Mouse (Mus musculus) heart, postnatal 0 days (tissue): ENCODE data around the gene Acadm. TPM values are rescaled to one million over a fixed set of nuclear protein-coding genes. Genes with fewer than 3 reads are reported as not detected.

Source experiments
- ATAC-seq: fragments of 200-750 bp; cut with Nextera tagmentation; 2 replicates; pipeline ENCODE4 v1.8.0; 2017; ENCODE audit warnings: low read depth, moderate number of reproducible peaks, moderate library complexity; ENCODE audit not compliant: insufficient read depth
- DNase-seq: peaks from one replicate; pipeline ENCODE4 v3.0.0-alpha.2; 2016; ENCODE audit warnings: low spot score
- H3K27ac ChIP-seq: fragments of 300-500 bp; sonication (generic); 2 replicates; pipeline ENCODE4 v1.5.1; 2014; ENCODE audit warnings: low read depth, mild to moderate bottlenecking
- H3K27me3 ChIP-seq: fragments of 300-500 bp; sonication (generic); 2 replicates; pipeline ENCODE4 v1.6.1; 2014; ENCODE audit warnings: low read length, mixed read lengths; ENCODE audit not compliant: control insufficient read depth, insufficient read depth
- H3K36me3 ChIP-seq: fragments of 300-500 bp; sonication (generic); replicated peaks from 2 replicates; pipeline ENCODE4 v1.6.1; 2014; ENCODE audit warnings: low read length, mixed read lengths; ENCODE audit not compliant: control insufficient read depth, insufficient read depth
- H3K4me1 ChIP-seq: fragments of 300-500 bp; sonication (generic); 2 replicates; pipeline ENCODE4 v1.6.1; 2014; ENCODE audit warnings: antibody characterized with exemption; ENCODE audit not compliant: control insufficient read depth, insufficient read depth
- H3K4me2 ChIP-seq: fragments of 300-500 bp; sonication (generic); 2 replicates; pipeline ENCODE4 v1.6.1; 2014; ENCODE audit warnings: low read depth, mild to moderate bottlenecking, low read length, moderate library complexity
- H3K4me3 ChIP-seq: fragments of 300-500 bp; sonication (generic); 2 replicates; pipeline ENCODE4 v1.5.1; 2014; ENCODE audit warnings: low read depth, low read length
- H3K9ac ChIP-seq: fragments of 300-500 bp; sonication (generic); replicated peaks from 2 replicates; pipeline ENCODE4 v1.6.1; 2014; ENCODE audit warnings: low read depth, low read length, mixed read lengths
- H3K9me3 ChIP-seq: fragments of 300-500 bp; sonication (generic); replicated peaks from 2 replicates; pipeline ENCODE4 v1.6.1; 2016; ENCODE audit warnings: low read length; ENCODE audit not compliant: control insufficient read depth
- CTCF ChIP-seq: IDR thresholded peaks from 2 replicates; pipeline ENCODE4 v1.5.1; 2016; ENCODE audit warnings: antibody characterized with exemption, control low read depth, low read depth
- EP300 ChIP-seq: IDR thresholded peaks from 2 replicates; pipeline ENCODE4 v1.6.1; 2016; ENCODE audit warnings: antibody characterized with exemption, low read depth
- WGBS: fragments of 180-500 bp; shearing (Covaris S2); extraction: QIAGEN DNeasy Blood & Tissue Kit; methylation state at CpG from one replicate; pipeline ENCODE4 v1.1.7; 2014; 5-methylcytosine and 5-hydroxymethylcytosine counted together
- polyA plus RNA-seq: library from polyadenylated mRNA; unstranded; fragments of >200 nt; fragmentation: Nextera tagmentation; extraction: Ambion mirVana; gene quantifications from 2 replicates; pipeline ENCODE4 v1.2.1, GENCODE M21; 2015
- total RNA-seq: library from RNA; depleted of rRNA; stranded (reverse); fragments of >200 nt; gene quantifications from 2 replicates; pipeline ENCODE4 v1.2.3, GENCODE M21; 2014; ENCODE audit warnings: low replicate concordance; rRNA removed

Acadm gene
- 331 and 333 TPM in 2 replicates for total RNA-seq
- polyA plus RNA-seq = 642 and 671 TPM in 2 replicates

DNA sequence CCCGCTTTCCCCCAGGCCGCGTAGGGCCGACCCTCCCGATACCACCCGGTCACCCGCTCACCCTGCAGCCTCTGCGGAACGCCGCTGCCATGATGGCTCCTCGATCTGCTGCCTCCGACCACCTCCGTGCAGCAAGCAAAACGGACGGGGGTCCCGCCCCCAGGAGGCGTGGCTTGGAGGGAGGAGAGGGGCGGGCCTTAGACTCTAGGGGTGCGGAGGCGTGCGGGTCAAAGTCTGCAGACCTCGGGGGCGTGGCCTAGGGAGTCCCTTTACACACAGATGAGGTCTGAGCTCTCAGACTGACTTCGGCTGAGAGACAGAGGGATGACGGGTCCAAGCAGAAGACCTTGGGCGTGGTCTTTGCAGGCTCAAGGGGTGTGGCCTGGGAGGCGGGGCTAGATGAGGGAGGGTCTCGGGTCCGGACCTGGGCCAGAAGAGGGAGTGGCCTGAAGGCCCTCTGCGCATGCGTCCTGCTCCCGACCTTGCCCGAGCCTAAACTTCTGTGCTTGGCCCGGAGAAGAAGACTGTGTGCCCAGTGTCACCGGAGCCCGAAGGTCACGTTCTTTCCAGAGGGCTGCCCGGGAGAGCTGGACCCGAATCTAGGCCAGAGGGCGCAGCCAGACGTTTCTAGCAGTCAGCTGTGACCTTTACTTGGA is at the start of gene Acadm:
Acadm (minus strand) TSS at position 298 of the 656 bp plus-strand sequence.
- Histone ChIP-seq H3K27me3 (no peaks in the 10 kb centered on the region), H3K4me3 (peak within 1 kb of the TSS; percentile 75), H3K4me2 (peak within 1 kb of the TSS; percentile 62), H3K9ac (peak within 1 kb of the TSS; percentile 73), H3K9me3 (no peaks in the 10 kb centered on the region), H3K4me1 (peaks cover 28% of the 10 kb centered on the region), H3K36me3 (peaks cover 13% of the 10 kb centered on the region), H3K27ac (peak within 1 kb of the TSS; percentile 96)
- WGBS = under 1% methylated on average over 39 of the region's 41 CpGs
- DNase-seq (peak; percentile 99), ATAC-seq (peak; percentile 95)
- TF ChIP-seq CTCF (no peak; the same call in 1 of the 2 replicates), EP300 (peak; percentile 73; the same call in 1 of the 2 replicates)

DNA sequence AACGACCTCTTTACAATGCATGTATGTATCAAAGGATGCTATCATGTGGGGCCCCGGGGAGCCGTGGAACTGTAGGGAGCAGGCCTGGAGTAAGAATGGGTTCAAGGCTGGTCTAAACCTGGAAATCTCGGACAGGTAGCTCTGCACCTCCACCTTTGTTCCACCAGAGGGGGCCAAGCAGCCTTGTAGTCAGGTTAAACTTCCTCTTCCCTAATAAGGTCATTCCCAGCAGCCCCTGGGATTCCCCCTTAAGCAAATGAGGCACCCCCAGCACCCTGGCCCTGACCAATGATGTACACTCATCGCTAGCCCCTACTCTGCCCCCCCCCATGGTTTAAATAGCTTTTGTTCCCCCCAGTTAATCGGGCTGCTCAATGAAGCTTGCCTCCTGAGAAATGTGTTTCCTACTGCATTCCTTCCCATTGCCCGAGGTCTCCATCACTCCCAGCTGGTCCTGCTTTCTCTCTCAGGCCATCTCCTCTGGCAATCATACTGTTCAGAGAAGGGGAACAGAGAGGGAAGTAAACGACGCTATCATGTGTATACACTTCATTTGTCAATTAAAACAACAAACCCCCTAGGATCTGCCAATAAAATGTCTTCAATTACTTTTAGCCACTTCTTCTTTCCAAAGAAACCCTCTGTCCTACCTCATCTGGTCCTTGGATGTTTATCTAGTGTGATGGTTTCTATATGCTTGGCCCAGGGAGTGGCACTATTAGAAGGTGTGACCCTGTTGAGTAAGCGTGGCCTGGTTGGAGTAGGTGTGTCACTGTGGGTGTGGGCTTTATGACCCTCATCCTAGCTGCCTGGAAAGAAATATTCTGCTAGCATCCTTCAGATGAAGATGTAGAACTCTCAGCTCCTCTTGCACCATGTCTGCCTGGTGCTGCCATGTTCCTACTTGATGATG is 40.3 kb upstream of the Acadm start:
- 53% methylated on average over 10 of the region's 10 CpGs for WGBS
- ATAC-seq (no peak), DNase-seq (peak; percentile 37)
- no peaks in the 10 kb centered on the region for H3K27me3 ChIP-seq
- H3K36me3 ChIP-seq = no peaks in the 10 kb centered on the region
- no peak overlapping the region for H3K4me3 ChIP-seq
- no peaks in the 10 kb centered on the region for H3K9me3 ChIP-seq
- TF ChIP-seq EP300 (no peak), CTCF (peak; percentile 69)
- no peaks in the 10 kb centered on the region for H3K4me1 ChIP-seq
- no peak overlapping the region for H3K27ac ChIP-seq
- no peak overlapping the region for H3K9ac ChIP-seq
- no peak overlapping the region for H3K4me2 ChIP-seq

DNA sequence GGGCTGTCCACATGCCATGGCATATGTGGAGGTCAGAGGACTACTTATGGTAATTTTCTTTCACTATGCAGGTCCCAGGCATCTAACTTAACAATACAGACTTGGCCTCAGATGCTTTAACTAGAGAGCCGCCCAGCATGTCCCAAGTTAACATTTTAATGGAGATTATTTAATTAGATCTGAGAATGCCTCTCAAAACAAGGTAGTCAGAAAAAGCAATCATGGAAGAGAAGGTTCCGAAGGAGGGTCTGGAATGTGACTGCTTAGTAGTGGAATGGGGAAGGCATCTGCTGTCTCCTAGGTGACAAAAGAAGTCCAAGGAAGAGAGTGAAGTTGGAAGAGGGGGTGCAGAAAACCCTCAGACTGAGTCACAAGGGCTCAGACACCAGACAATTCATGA is 36.2 kb upstream of the Acadm start:
- no peak overlapping the region for H3K9ac ChIP-seq
- ATAC-seq (no peak), DNase-seq (no peak)
- no peak overlapping the region for H3K4me2 ChIP-seq
- H3K4me1 ChIP-seq = no peaks in the 10 kb centered on the region
- H3K36me3 ChIP-seq = no peaks in the 10 kb centered on the region
- H3K9me3 ChIP-seq = no peaks in the 10 kb centered on the region
- 56% methylated on average over 2 of the region's 2 CpGs for WGBS
- 0 out of 2 replicates have a peak, but pooled peaks cover 6% of the 10 kb centered on the region for H3K27me3 ChIP-seq
- TF ChIP-seq EP300 = no peak
- no peak overlapping the region for H3K4me3 ChIP-seq
- H3K27ac ChIP-seq = no peak overlapping the region

DNA sequence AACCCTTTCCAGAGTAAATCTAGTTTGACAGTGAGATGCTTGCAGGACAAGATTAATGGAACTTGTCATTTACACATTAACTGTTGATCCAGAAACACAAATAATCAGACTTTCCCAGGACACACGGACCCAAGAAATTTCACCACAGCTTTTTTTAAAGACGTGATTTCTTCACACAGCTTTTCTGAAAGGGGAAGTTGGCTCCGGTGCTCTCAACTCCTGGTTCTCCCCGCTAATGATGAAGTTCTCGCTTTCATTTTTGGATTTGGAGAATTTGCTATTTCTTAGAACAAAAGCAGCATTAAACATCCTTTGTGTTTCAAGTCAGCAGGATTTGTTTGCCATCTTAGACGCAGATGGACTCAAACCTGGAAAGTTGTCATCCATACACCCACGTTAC is 31.4 kb upstream of the Acadm start:
- WGBS = 74% methylated on average over 7 of the region's 7 CpGs
- no peak overlapping the region for H3K4me3 ChIP-seq
- no peak for ATAC-seq
- no peaks in the 10 kb centered on the region for H3K36me3 ChIP-seq
- H3K4me1 ChIP-seq = peaks cover 10% of the 10 kb centered on the region
- H3K9ac ChIP-seq = no peak overlapping the region
- H3K4me2 ChIP-seq = no peak overlapping the region
- DNase-seq = no peak
- no peak overlapping the region for H3K27ac ChIP-seq
- TF ChIP-seq EP300 = no peak
- TF ChIP-seq CTCF = no peak
- peaks cover 34% of the 10 kb centered on the region for H3K27me3 ChIP-seq
- no peaks in the 10 kb centered on the region for H3K9me3 ChIP-seq

DNA sequence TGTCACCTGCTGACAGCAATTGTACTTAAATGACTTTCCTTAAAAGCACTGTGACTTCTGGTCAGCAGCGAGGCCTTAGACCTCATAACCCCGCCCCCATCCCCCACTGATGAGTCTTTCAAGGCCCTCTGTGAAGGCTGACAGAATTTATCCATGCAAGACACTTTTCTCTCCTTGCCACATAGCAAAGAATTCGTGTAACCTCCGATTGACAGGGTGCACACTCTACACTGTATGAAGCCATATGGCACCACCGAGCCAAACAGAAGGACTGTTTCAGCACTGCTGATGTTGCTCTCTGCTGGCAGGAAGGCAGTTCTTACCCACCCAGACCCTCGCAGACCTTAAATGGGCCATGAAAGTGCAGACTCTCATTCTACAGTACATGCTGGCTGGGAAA is 30.6 kb upstream of the Acadm start:
- 14% methylated on average over 6 of the region's 6 CpGs for WGBS
- H3K4me2 ChIP-seq = no peak overlapping the region
- ATAC-seq (no peak), DNase-seq (no peak)
- TF ChIP-seq CTCF (no peak), EP300 (no peak)
- H3K36me3 ChIP-seq = no peaks in the 10 kb centered on the region
- H3K4me1 ChIP-seq = peaks cover 10% of the 10 kb centered on the region
- H3K4me3 ChIP-seq = no peak overlapping the region
- H3K9ac ChIP-seq = no peak overlapping the region
- no peaks in the 10 kb centered on the region for H3K9me3 ChIP-seq
- H3K27me3 ChIP-seq = peaks cover 34% of the 10 kb centered on the region
- H3K27ac ChIP-seq = no peak overlapping the region
